Mouse (Mus musculus) embryo, embryonic 11 days (tissue): Measurements from ENCODE around the gene Dclre1b.
A peak's percentile ranks its signal among the peaks of the same experiment; 100 is the strongest.
"Not testable (repeated sequence)": the region's sequence is repeated elsewhere in the genome, so short reads cannot be mapped to it uniquely, and the experiment has no call there.

Experiments
- DNase-seq: peaks from one replicate; pipeline ENCODE4 v3.0.0-alpha.2; 2015

Gene Dclre1b

DNA sequence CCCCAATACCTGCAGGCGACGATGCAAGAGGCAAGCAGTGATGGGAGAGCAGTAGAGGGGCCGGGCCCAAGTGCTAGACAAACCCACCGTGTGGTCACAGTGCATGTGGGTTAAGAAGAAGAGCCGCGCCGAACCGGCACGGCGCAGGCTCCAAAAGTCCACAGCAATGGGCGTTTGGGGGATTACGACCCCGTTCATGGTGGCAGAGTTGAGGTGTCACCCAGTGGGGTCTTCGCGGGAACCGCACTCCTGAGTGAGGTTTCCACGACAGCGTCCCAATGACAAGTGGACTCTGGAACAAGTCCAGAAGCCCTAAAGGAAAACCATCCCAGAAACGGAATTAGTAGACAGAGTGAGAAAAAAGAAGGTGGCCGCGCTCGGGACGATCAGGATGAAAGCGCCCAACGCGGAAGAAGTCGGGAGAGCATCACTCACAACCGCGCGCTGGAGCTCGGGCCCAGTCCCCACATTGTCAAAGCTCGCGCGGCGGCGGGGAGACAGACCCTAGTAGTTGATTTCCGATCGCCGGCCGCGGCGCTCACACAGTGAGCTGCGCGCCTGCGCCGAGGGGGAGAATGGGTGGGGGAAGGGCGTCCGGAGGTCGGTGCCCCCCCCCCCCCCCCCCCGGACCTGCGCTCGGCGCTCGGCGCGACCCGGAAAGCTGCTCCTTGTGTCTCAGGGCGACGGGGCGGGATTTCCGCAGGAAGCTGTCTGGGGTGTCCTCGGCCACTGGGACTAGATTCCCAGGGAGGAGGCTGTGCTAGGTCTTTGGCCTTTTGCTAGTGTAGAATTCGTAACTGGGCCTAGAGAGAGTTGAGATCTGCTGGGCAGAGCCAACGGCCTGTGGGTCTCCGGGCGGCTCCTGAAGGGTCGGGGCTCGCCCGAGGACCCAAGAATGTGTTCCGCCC lies at the start of gene Dclre1b, which contains the start of the genes Ap4b1 and Gm43064:
Gene Dclre1b (minus strand): TSS at position 554 of the 908 bp plus-strand sequence.
Gene Ap4b1 (plus strand): TSS at position 630 of the 908 bp plus-strand sequence.
Gene Gm43064 (plus strand): TSS at position 683 of the 908 bp plus-strand sequence.
- DNase-seq: peak; percentile 98

- no peak for DNase-seq
Measured at GRCm38 (mm10) chr3:103857977-103858563, 48.8 kb upstream of the Dclre1b start.

DNA sequence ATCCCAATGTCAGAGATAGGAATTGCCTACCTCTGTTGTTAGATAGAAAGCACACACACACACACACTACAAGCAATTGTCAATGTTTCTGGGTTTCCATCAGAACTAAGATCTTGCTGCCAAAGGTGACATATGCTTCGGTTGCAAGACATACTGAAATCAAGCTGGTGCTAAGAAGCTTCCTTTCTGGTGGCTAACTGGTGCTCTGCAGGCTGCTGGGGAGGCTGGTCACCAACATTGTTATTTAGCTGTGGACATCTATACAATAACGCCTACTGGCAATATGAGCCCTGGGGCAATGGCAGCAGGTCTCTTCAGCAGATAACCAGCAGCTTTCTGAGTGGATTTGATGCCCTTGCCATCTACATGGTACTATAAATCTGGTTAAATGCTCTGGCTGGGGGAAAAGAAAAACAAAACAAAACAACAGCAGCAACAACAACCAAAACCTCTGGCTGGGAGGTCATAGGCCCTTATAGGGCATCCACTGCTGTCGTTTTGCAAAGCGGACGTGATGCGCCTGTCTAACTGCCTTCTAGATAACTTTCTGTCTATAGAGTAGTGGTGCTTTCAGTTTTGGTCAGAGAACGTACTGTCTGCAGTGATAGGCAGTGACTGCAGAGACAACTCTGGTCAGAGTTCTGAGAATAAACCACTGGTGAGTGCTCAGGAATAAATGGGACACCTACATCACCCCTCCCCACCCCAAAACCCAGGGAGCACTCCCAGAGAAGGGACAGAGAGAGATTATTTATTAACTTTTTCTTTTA lies 48.0 kb upstream of the Dclre1b start:
- no peak for DNase-seq

DNA sequence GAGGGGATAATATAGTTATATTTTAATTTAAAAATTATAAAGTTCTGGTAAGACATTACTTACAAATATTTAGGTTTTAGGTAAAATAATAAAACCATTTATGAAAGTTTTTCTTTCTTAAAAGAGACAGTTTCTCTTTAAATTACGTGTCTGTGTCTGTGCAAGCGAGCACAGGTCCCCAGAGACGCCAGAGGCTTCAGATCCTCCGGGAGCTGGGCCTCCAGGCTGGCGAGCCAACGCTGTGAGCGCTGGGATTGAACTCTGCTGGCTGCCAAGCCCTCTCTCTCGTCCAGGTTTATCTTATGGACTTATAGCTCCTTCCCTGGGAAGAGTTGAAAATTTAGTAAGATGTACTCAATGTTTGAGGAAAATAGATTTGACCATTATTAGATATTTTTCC lies 44.6 kb upstream of the Dclre1b start:
- DNase-seq: no peak

DNA sequence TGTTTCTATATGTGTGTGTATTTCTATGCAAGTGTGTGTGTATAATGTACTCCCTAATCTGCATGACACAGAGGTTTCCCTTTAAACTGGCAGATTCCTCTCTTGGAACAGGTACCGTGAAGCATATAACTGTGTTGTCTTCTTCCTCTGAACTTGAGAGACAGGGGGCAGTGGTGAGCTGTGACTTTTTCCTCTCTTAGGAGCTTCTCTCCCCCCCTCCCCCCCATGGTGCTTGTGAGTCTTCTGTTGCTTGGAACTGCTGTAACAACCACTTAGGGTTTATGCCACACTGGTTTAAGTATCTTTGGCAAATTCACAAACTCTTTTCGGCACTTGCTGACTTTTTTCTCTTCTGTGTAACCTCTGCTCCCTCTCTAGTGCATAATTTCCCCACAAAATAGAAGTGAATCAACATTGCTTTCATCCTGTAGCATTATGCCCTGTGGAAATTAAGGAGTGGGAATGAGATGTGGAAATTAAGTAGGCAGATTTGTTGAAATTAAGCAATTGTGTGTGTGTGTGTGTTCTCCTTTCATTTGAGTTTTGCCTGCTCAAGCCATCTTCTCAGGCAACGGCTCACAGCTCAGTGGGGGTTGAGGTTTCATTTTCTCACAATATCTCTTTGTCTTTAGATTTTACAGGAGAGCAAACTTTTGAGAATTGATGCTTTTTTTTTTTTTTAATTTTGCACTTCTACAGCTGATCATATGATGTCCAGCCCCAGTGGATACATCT lies 43.5 kb upstream of the Dclre1b start:
- peak; percentile 43 for DNase-seq

GRCm38 (mm10) chr3:103851882-103852281 lies 42.6 kb upstream of the Dclre1b start:
- no peak for DNase-seq

- DNase-seq: no peak
Measured at GRCm38 (mm10) chr3:103851481-103851880, 42.2 kb upstream of the Dclre1b start.

GRCm38 (mm10) chr3:103850644-103851363 lies 41.6 kb upstream of the Dclre1b start:
- no peak for DNase-seq

GRCm38 (mm10) chr3:103840946-103841345 lies 31.7 kb upstream of the Dclre1b start:
- not testable (repeated sequence) for DNase-seq

GRCm38 (mm10) chr3:103840195-103840594 lies 31.0 kb upstream of the Dclre1b start:
- not testable (repeated sequence) for DNase-seq

DNA sequence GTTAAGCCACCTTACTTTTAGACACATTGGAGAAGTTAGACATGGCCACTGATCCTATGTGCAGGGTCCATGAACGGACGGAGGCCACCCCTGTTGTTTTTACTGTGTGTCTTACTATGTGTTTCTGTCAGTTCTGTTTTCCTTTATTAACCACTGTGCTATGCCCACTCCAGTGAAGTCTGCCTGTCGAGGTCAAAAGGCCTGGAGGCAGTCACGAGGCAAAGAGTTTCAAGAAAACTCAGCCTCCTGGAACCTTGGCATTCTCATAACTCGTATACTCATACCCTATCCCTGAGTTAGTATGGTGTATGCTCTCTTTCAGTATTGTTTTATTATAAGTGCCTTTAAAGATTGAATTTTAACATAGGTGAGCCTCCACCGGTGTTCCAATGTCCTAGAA lies 30.5 kb upstream of the Dclre1b start:
- no peak for DNase-seq

GRCm38 (mm10) chr3:103836453-103836852 lies 27.2 kb upstream of the Dclre1b start:
- DNase-seq: no peak

- DNase-seq: no peak
Measured at GRCm38 (mm10) chr3:103835951-103836310, 26.7 kb upstream of the Dclre1b start.

DNA sequence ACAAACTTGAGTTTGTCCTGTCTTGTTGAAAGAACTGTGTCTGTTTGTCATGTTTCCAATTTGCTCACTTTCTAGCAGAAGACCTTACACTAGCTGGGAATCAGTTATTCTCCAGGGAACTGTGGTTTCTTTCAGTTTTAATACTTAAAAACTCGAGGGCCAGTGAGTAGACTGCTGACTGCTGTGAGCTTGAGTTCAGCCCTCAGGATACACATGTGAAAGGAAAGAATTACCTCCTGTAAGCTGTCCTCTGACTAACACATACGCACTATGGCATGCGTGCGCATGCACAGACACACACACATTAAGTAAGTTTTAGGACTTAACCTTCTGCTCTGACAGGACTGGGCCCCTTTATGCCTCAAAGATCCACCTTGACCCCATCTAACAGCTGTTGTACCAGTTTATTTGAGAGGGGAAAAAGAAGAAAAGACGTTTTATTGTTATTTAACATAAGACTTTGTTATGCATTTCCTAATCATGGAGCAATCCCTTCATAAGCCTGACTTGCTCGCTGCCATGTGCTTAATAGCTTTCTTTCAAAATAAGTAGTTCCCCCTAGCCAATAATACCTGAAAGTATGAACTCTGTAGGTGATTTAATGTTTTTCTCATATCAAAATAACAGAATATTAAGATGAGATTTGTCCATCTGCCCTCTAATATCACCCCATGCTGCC lies 26.2 kb upstream of the Dclre1b start:
- no peak for DNase-seq

DNA sequence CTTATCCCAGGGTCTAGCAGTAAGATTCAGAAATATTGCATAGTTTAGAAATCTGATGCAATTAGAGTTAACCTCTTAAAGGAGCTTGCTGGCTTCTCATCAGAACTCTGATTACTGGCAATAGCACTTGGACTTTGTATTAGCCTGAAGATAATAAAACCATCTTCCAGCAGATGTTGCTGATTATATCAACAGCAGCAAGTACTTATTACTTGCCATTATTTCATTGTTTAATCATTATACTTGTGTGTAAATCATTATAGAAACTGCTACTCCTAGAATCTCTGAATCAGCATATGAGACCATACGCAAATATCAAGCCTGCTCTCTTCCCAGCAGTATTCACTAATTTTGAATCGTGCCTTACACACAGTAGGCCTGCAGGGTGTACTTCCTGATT lies 24.8 kb upstream of the Dclre1b start:
- DNase-seq: no peak

- no peak for DNase-seq
Measured at GRCm38 (mm10) chr3:103832426-103832825, 23.2 kb upstream of the Dclre1b start, which contains the start of gene Bcl2l15. Bcl2l15 (plus strand) TSS chr3:103832601.

DNA sequence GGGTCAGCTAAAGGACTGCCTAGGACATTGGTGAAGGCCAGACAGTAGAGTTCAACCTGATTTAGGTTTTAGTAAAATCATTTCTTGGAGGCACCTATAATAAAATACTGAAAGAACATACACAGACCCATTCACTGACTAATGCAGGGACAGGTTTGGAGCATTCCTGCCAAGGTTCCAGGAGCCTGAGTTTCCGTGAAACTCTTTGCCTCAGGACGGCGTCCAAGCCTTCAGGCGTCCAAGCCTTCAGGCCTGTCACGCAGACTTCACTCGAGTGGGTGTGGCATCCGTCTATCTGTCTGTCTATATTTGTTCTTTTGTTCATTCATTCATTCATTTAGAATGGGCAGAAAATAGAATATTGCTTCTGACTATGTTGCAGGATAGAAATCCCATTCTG lies 21.9 kb upstream of the Dclre1b start:
- no peak for DNase-seq

DNA sequence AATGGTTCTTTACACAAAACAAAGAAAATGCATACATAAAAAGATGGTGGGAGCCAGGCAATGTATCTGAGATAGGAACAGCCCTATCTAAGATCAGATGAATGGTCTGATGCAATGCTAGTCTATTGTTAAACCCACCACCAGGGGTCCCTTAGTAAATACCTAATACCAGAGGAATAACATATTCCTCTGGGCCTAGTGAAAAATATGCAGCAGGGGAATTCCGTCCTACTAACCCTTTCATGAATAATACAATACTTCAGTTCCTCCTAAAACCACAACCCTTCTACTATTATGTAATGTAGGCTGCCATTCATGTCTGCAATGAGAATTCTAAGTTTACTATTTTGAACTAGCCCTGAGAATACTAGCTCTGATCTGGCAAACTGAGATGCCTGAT lies 21.4 kb upstream of the Dclre1b start:
- not testable (repeated sequence) for DNase-seq

GRCm38 (mm10) chr3:103829036-103829435 lies 19.8 kb upstream of the Dclre1b start:
- no peak for DNase-seq

DNA sequence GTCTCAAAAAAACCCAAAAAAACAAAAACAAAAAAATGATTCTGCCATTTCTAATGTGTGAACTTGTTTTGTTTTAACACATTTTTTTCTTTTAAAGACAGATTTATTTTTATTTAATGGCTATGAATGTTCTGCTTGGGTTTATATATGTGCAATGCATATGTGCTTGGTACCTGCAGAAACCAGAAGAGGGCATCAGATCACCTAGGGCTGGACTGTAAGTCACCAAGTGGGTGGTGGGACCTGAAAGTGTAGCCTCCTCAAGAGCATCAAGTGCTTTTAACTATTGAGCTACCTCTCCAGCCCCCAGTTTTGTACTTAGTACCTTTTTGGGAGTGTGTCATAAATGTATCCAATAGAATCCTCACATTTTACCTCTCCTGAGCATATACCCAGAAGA lies 18.3 kb upstream of the Dclre1b start:
- DNase-seq: no peak

- DNase-seq: no peak
Measured at GRCm38 (mm10) chr3:103810967-103811366, 1.7 kb upstream of the Dclre1b start.
